Mouse (Mus musculus): ENCODE measurements around the gene Poc1a. TPM values are rescaled to one million over a fixed set of nuclear protein-coding genes. Genes with fewer than 3 reads are reported as not detected.

Poc1a gene
- polyA plus RNA-seq, 1 experiment, result 7.6 TPM

DNA sequence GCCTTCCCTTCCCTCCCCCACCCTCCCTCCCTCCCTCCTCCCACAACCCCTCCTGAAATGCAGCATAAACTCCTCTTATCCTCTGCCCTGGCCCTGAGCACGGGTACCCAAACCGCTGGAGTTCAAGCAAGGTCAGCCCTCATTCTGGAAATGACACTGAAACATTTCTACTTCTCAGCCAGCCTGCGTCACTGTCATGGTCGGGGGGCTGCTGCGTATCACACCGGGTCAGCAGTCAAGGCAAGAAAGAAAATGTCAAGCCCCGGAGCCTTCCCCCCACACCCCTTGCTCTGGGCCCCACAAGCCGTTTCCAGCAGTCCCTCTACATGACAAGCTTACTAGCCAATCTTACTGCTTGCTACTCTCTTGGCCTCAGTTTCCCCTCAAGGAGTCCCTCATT, 29.8 kb upstream of the Poc1a start:
- no peak overlapping the region for H3ac ChIP-seq (ENCODE audit: control insufficient read depth, insufficient read length)
- H3K4me3 ChIP-seq, result no peak overlapping the region
- H3K27me3 ChIP-seq (ENCODE audit: control insufficient read depth, insufficient read depth, insufficient read length), result no peaks in the 10 kb centered on the region
- H3K4me2 ChIP-seq (ENCODE audit: low read depth), result no peak overlapping the region
- no peaks in the 10 kb centered on the region for H3K36me3 ChIP-seq (ENCODE audit: control insufficient read depth, insufficient read depth)
- peaks cover 9% of the 10 kb centered on the region for H3K79me2 ChIP-seq (ENCODE audit: control insufficient read depth, insufficient read depth)
- no peak for TF ChIP-seq CEBPB (IDR thresholded peaks at IDR 0.05; ENCODE audit: insufficient read depth, poor library complexity, severe bottlenecking)
- TF ChIP-seq POLR2AphosphoS2 (IDR thresholded peaks at IDR 0.05; ENCODE audit: insufficient read length, low read depth), result no peak
- TF ChIP-seq POLR2A (IDR thresholded peaks at IDR 0.05; ENCODE audit: insufficient read length, low read depth), result no peak
- TF ChIP-seq REST (IDR thresholded peaks at IDR 0.05; ENCODE audit: insufficient read depth, insufficient read length), result no peak
- TF ChIP-seq TCF12 (IDR thresholded peaks at IDR 0.05; ENCODE audit: insufficient read depth, poor library complexity, severe bottlenecking), result no peak
- TF ChIP-seq TCF3 (IDR thresholded peaks at IDR 0.05; ENCODE audit: insufficient read length, low read depth), result no peak
- TF ChIP-seq USF1 (IDR thresholded peaks at IDR 0.05; ENCODE audit: low read depth), result no peak
- no peak for TF ChIP-seq MYOG (IDR thresholded peaks at IDR 0.05; ENCODE audit: control insufficient read depth in 1 of 3, insufficient read depth in 1 of 3, insufficient read length in 2 of 3, low read depth in 2 of 3)
- TF ChIP-seq MAX (IDR thresholded peaks at IDR 0.05; ENCODE audit: low read depth), result no peak

DNA sequence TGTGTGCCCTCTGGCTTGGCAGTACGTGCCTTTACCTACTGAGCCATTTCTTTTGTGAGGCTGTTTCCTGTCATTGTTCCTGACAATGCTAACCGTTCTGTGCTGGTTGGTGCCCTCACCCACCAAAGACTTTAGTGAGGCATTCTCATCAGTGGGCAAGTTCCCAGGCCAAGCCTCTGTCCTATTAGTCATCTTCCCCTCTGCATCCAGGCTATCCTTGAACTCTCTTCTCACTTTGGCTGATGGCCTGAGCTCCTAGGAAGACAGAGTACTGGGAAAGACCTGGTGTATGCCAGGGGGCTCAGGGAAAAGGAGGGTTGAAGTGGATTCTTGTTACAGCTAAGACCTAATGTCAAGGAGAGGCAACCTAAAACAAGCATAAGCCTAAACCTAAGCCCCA, 26.9 kb upstream of the Poc1a start:
- Histone ChIP-seq H3ac (ENCODE audit: control insufficient read depth, insufficient read length) (no peak overlapping the region), H3K4me2 (ENCODE audit: low read depth) (no peak overlapping the region), H3K36me3 (ENCODE audit: control insufficient read depth, insufficient read depth) (no peaks in the 10 kb centered on the region), H3K79me2 (ENCODE audit: control insufficient read depth, insufficient read depth) (no peaks in the 10 kb centered on the region), H3K27me3 (ENCODE audit: control insufficient read depth, insufficient read depth, insufficient read length) (peaks cover 11% of the 10 kb centered on the region), H3K4me3 (no peak overlapping the region)
- TF ChIP-seq USF1 (IDR thresholded peaks at IDR 0.05; ENCODE audit: low read depth) (no peak), POLR2AphosphoS2 (IDR thresholded peaks at IDR 0.05; ENCODE audit: insufficient read length, low read depth) (no peak), MAX (IDR thresholded peaks at IDR 0.05; ENCODE audit: low read depth) (no peak), SRF (IDR thresholded peaks at IDR 0.05; ENCODE audit: control insufficient read depth, insufficient read length, low read depth) (no peak), MYOG (IDR thresholded peaks at IDR 0.05; ENCODE audit: control insufficient read depth in 1 of 3, insufficient read depth in 1 of 3, insufficient read length in 2 of 3, low read depth in 2 of 3) (no peak), CEBPB (IDR thresholded peaks at IDR 0.05; ENCODE audit: insufficient read depth, poor library complexity, severe bottlenecking) (no peak), E2F4 (IDR thresholded peaks at IDR 0.05; ENCODE audit: insufficient read depth) (no peak), TCF12 (IDR thresholded peaks at IDR 0.05; ENCODE audit: insufficient read depth, poor library complexity, severe bottlenecking) (no peak), REST (IDR thresholded peaks at IDR 0.05; ENCODE audit: insufficient read depth, insufficient read length) (no peak), POLR2A (IDR thresholded peaks at IDR 0.05; ENCODE audit: insufficient read length, low read depth) (no peak), MYOD1 (IDR thresholded peaks at IDR 0.05; ENCODE audit: control insufficient read depth in 1 of 3, insufficient read length in 2 of 3, low read depth in 2 of 3) (no peak), TCF3 (IDR thresholded peaks at IDR 0.05; ENCODE audit: insufficient read length, low read depth) (no peak)

DNA sequence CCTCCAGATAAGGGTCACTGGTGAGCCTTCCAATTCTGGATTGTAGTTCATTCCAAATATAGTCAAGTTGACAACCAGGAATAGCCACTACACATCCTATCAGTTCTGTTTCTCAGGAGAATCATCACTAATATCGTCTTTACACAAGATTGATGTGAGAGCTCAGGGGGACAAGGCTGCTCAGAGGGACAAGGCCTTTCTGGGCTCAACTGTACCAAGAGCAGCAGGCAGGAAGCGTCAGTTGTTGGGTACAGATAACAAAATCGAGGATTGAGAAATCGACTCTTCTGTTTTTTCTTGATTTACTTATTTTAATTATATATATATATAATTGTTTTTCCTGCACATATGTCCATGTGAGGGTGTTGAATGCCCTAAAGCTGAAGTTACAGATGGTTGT, 22.4 kb upstream of the Poc1a start:
- TF ChIP-seq E2F4 (IDR thresholded peaks at IDR 0.05; ENCODE audit: insufficient read depth) (no peak), REST (IDR thresholded peaks at IDR 0.05; ENCODE audit: insufficient read depth, insufficient read length) (no peak), MAX (IDR thresholded peaks at IDR 0.05; ENCODE audit: low read depth) (no peak), POLR2A (IDR thresholded peaks at IDR 0.05; ENCODE audit: insufficient read length, low read depth) (no peak), MYOD1 (IDR thresholded peaks at IDR 0.05; ENCODE audit: control insufficient read depth in 1 of 3, insufficient read length in 2 of 3, low read depth in 2 of 3) (no peak), USF1 (IDR thresholded peaks at IDR 0.05; ENCODE audit: low read depth) (no peak), TCF12 (IDR thresholded peaks at IDR 0.05; ENCODE audit: insufficient read depth, poor library complexity, severe bottlenecking) (no peak), POLR2AphosphoS2 (IDR thresholded peaks at IDR 0.05; ENCODE audit: insufficient read length, low read depth) (no peak), MYOG (IDR thresholded peaks at IDR 0.05; ENCODE audit: control insufficient read depth in 1 of 3, insufficient read depth in 1 of 3, insufficient read length in 2 of 3, low read depth in 2 of 3) (no peak), CEBPB (IDR thresholded peaks at IDR 0.05; ENCODE audit: insufficient read depth, poor library complexity, severe bottlenecking) (no peak), TCF3 (IDR thresholded peaks at IDR 0.05; ENCODE audit: insufficient read length, low read depth) (no peak), SRF (IDR thresholded peaks at IDR 0.05; ENCODE audit: control insufficient read depth, insufficient read length, low read depth) (no peak)
- Histone ChIP-seq H3K4me2 (ENCODE audit: low read depth) (no peak overlapping the region), H3K36me3 (ENCODE audit: control insufficient read depth, insufficient read depth) (no peaks in the 10 kb centered on the region), H3K4me3 (no peak overlapping the region), H3K79me2 (ENCODE audit: control insufficient read depth, insufficient read depth) (no peaks in the 10 kb centered on the region), H3K27me3 (ENCODE audit: control insufficient read depth, insufficient read depth, insufficient read length) (peaks cover 19% of the 10 kb centered on the region), H3ac (ENCODE audit: control insufficient read depth, insufficient read length) (no peak overlapping the region)

DNA sequence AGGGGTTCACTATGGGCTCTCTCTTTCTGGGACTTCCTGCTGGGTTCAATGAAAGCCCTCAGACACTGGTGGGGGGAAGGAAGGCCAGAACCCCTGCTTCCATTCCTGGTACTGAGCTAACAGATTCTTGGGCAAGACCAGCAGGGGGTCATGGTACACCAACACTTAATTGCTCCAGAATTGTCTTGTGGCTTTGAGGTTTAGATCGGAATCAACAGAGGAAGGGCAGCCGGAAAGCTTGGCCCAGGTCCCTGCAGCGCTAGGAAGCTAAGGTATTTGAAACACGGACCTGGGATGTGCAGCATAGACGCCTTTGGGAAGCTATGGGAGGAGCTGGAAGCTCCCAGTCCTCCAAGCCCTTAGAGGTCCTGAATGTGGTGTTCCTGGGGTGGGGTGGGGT, 21.9 kb upstream of the Poc1a start:
- no peak overlapping the region for H3K4me2 ChIP-seq (ENCODE audit: low read depth)
- H3ac ChIP-seq (ENCODE audit: control insufficient read depth, insufficient read length), result no peak overlapping the region
- peaks cover 19% of the 10 kb centered on the region for H3K27me3 ChIP-seq (ENCODE audit: control insufficient read depth, insufficient read depth, insufficient read length)
- no peak for TF ChIP-seq REST (IDR thresholded peaks at IDR 0.05; ENCODE audit: insufficient read depth, insufficient read length)
- TF ChIP-seq TCF12 (IDR thresholded peaks at IDR 0.05; ENCODE audit: insufficient read depth, poor library complexity, severe bottlenecking), result no peak
- TF ChIP-seq MYOD1 (IDR thresholded peaks at IDR 0.05; ENCODE audit: control insufficient read depth in 1 of 3, insufficient read length in 2 of 3, low read depth in 2 of 3), result no peak
- TF ChIP-seq TCF3 (IDR thresholded peaks at IDR 0.05; ENCODE audit: insufficient read length, low read depth), result no peak
- no peak for TF ChIP-seq MYOG (IDR thresholded peaks at IDR 0.05; ENCODE audit: control insufficient read depth in 1 of 3, insufficient read depth in 1 of 3, insufficient read length in 2 of 3, low read depth in 2 of 3)
- no peak for TF ChIP-seq SRF (IDR thresholded peaks at IDR 0.05; ENCODE audit: control insufficient read depth, insufficient read length, low read depth)
- TF ChIP-seq CEBPB (IDR thresholded peaks at IDR 0.05; ENCODE audit: insufficient read depth, poor library complexity, severe bottlenecking), result no peak
- H3K79me2 ChIP-seq (ENCODE audit: control insufficient read depth, insufficient read depth), result no peaks in the 10 kb centered on the region
- H3K4me3 ChIP-seq, result no peak overlapping the region
- no peaks in the 10 kb centered on the region for H3K36me3 ChIP-seq (ENCODE audit: control insufficient read depth, insufficient read depth)

DNA sequence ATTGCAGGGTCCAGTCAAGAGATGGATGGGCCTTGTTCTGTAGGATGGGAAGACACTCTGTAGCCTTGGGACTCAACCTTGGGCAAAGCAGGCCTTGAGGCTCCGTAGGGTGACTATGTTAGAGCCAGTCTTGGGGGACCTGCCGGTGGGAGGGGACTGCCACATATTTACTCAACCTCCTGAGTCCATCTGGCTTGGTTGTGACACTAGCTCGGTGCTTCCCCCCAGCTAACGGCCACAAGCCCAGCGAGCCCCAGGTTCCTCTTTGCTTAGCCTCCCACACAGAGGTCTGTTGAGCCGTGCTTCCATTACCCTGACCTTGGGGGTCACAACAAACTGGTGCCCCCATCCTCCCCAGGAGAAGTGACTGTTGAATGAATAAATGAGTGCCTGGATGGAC, 19.8 kb upstream of the Poc1a start:
- no peak overlapping the region for H3K4me2 ChIP-seq (ENCODE audit: low read depth)
- H3K27me3 ChIP-seq (ENCODE audit: control insufficient read depth, insufficient read depth, insufficient read length), result peaks cover 19% of the 10 kb centered on the region
- no peaks in the 10 kb centered on the region for H3K36me3 ChIP-seq (ENCODE audit: control insufficient read depth, insufficient read depth)
- H3ac ChIP-seq (ENCODE audit: control insufficient read depth, insufficient read length), result no peak overlapping the region
- no peak for TF ChIP-seq TCF3 (IDR thresholded peaks at IDR 0.05; ENCODE audit: insufficient read length, low read depth)
- no peak for TF ChIP-seq CEBPB (IDR thresholded peaks at IDR 0.05; ENCODE audit: insufficient read depth, poor library complexity, severe bottlenecking)
- no peak for TF ChIP-seq USF1 (IDR thresholded peaks at IDR 0.05; ENCODE audit: low read depth)
- TF ChIP-seq MYOG (IDR thresholded peaks at IDR 0.05; ENCODE audit: control insufficient read depth in 1 of 3, insufficient read depth in 1 of 3, insufficient read length in 2 of 3, low read depth in 2 of 3), result no peak
- TF ChIP-seq MYOD1 (IDR thresholded peaks at IDR 0.05; ENCODE audit: control insufficient read depth in 1 of 3, insufficient read length in 2 of 3, low read depth in 2 of 3), result no peak
- TF ChIP-seq E2F4 (IDR thresholded peaks at IDR 0.05; ENCODE audit: insufficient read depth), result no peak
- no peak for TF ChIP-seq POLR2AphosphoS2 (IDR thresholded peaks at IDR 0.05; ENCODE audit: insufficient read length, low read depth)
- TF ChIP-seq REST (IDR thresholded peaks at IDR 0.05; ENCODE audit: insufficient read depth, insufficient read length), result no peak
- TF ChIP-seq SRF (IDR thresholded peaks at IDR 0.05; ENCODE audit: control insufficient read depth, insufficient read length, low read depth), result no peak
- no peak for TF ChIP-seq TCF12 (IDR thresholded peaks at IDR 0.05; ENCODE audit: insufficient read depth, poor library complexity, severe bottlenecking)
- TF ChIP-seq POLR2A (IDR thresholded peaks at IDR 0.05; ENCODE audit: insufficient read length, low read depth), result no peak
- TF ChIP-seq MAX (IDR thresholded peaks at IDR 0.05; ENCODE audit: low read depth), result no peak
- H3K79me2 ChIP-seq (ENCODE audit: control insufficient read depth, insufficient read depth), result no peaks in the 10 kb centered on the region
- H3K4me3 ChIP-seq, result no peak overlapping the region

Data from myocyte (in vitro differentiated cells).